Mouse (Mus musculus) G1E (cell line): ENCODE data around the gene Sox21.

ENCODE experiments used
- CTCF ChIP-seq: IDR thresholded peaks from 2 replicates; pipeline ENCODE4 v1.5.1; 2012; ENCODE audit warnings: low read depth, low read length, inconsistent platforms, mixed read lengths
- GATA1 ChIP-seq: IDR thresholded peaks from 2 replicates; pipeline ENCODE4 v1.6.1; 2012; ENCODE audit warnings: borderline replicate concordance, low read length, inconsistent platforms, mixed read lengths

- TF ChIP-seq CTCF (no peak), GATA1 (no peak)
Observed at GRCm38 (mm10) chr14:118235361-118235972, 1.4 kb downstream of the Sox21 start.
